Mouse (Mus musculus) left cerebral cortex, postnatal 36 days (tissue): ENCODE data around the gene Dtx4. TPM values are rescaled to one million over a fixed set of nuclear protein-coding genes. Genes with fewer than 3 reads are reported as not detected.

Source experiments
- DNase-seq, 2 experiments: peaks; one replicate each; pipeline ENCODE4 v3.0.0; 2021 to 2022; ENCODE audit warnings: low spot score in 2 of 2, mixed read lengths in 1 of 2
- intact Hi-C: fragments of 180-260 bp; cut with DNase I; formaldehyde crosslinking; loops from one replicate; pipeline ENCODE4 v1.15.1; 2025
- total RNA-seq, 2 experiments: library from RNA; stranded (reverse); gene quantifications; 2 replicates each; pipeline ENCODE4 v1.2.3; 2021

The Dtx4 gene
- total RNA-seq, 2 experiments from 2014 or later: 32.9 to 35.5 TPM

GRCm38 (mm10) chr19:12473951-12474350, 27.3 kb downstream of the Dtx4 start:
- intact Hi-C loops: no loop called here

GRCm38 (mm10) chr19:12473201-12473641, 28.0 kb downstream of the Dtx4 start:
- no peak for DNase-seq

More at GRCm38 (mm10) chr19:12473951-12474350, 27.3 kb downstream of the Dtx4 start:
- peak in 1 of 2 experiments; percentile 2 for DNase-seq

GRCm38 (mm10) chr19:12472381-12472976, 28.8 kb downstream of the Dtx4 start:
- intact Hi-C loops: no loop called here
- no peak for DNase-seq

More at GRCm38 (mm10) chr19:12473201-12473641, 28.0 kb downstream of the Dtx4 start:
- intact Hi-C loops: no loop called here

GRCm38 (mm10) chr19:12471866-12472265, 29.4 kb downstream of the Dtx4 start:
- intact Hi-C loops: no loop called here
- DNase-seq: no peak

- DNase-seq: no peak
- intact Hi-C loops: loop anchor here (2.0 to 5.0 kb wide), 2 partner anchors 35 to 123 kb away; partner anchors contain the start of gene Dtx4
These were observed 33.8 kb downstream of the Dtx4 start for GRCm38 (mm10) chr19:12467436-12467835.

- intact Hi-C loops: loop anchor here (2.0 to 5.0 kb wide), 2 partner anchors 36 to 125 kb away; partner anchors contain the start of gene Dtx4
- DNase-seq: peak in 1 of 2 experiments; percentile 66
These were observed 35.0 kb downstream of the Dtx4 start for GRCm38 (mm10) chr19:12466204-12466603.

GRCm38 (mm10) chr19:12465530-12466144, 35.6 kb downstream of the Dtx4 start:
- intact Hi-C loops: loop anchor here (2.0 to 5.0 kb wide), 2 partner anchors 37 to 125 kb away; partner anchors contain the start of gene Dtx4
- DNase-seq: no peak

- intact Hi-C loops: loop anchor here (5.0 kb wide), 1 partner anchor 38 kb away; the partner anchor contains the start of gene Dtx4
- no peak for DNase-seq
These were observed 36.6 kb downstream of the Dtx4 start for GRCm38 (mm10) chr19:12464674-12465073.

GRCm38 (mm10) chr19:12464127-12464526, 37.1 kb downstream of the Dtx4 start:
- intact Hi-C loops: no loop called here
- no peak for DNase-seq

- intact Hi-C loops: no loop called here
- no peak for DNase-seq
These were observed 37.6 kb downstream of the Dtx4 start for GRCm38 (mm10) chr19:12463722-12464035.

- intact Hi-C loops: no loop called here
- DNase-seq: no peak
These were observed 38.2 kb downstream of the Dtx4 start for GRCm38 (mm10) chr19:12462851-12463721.

- intact Hi-C loops: no loop called here
- DNase-seq: no peak
These were observed 40.7 kb downstream of the Dtx4 start, which contains the start of gene Mpeg1 for GRCm38 (mm10) chr19:12460282-12461249. Gene Mpeg1 (plus strand): TSS chr19:12460779.

- DNase-seq: no peak
- intact Hi-C loops: no loop called here
These were observed 41.7 kb downstream of the Dtx4 start for GRCm38 (mm10) chr19:12459516-12459915.

GRCm38 (mm10) chr19:12457401-12458066, 43.7 kb downstream of the Dtx4 start:
- no peak for DNase-seq

GRCm38 (mm10) chr19:12445014-12445413, 56.2 kb downstream of the Dtx4 start:
- no peak for DNase-seq
- intact Hi-C loops: no loop called here

More at GRCm38 (mm10) chr19:12457401-12458066, 43.7 kb downstream of the Dtx4 start:
- intact Hi-C loops: no loop called here

GRCm38 (mm10) chr19:12442560-12442959, 58.7 kb downstream of the Dtx4 start:
- intact Hi-C loops: no loop called here
- DNase-seq: no peak

GRCm38 (mm10) chr19:12440103-12440725, 61.0 kb downstream of the Dtx4 start:
- intact Hi-C loops: no loop called here

GRCm38 (mm10) chr19:12439581-12439980, 61.7 kb downstream of the Dtx4 start:
- intact Hi-C loops: loop anchor here (10.0 kb wide), 1 partner anchor 155 kb away; the partner anchor contains the start of gene Gm4952
- no peak for DNase-seq

More at GRCm38 (mm10) chr19:12440103-12440725, 61.0 kb downstream of the Dtx4 start:
- no peak for DNase-seq
